Mouse (Mus musculus) testis, adult 2 months (tissue): Measurements from ENCODE around the gene Npm1.

Experiments
- CTCF ChIP-seq: fragments of 200-500 bp; IDR thresholded peaks from 2 replicates; pipeline ENCODE4 v1.5.1; 2012; ENCODE audit warnings: low read depth, mild to moderate bottlenecking, inconsistent platforms, low read length, moderate library complexity; ENCODE audit not compliant: control insufficient read depth, insufficient read depth, insufficient replicate concordance
- POLR2A ChIP-seq: fragments of 200-500 bp; IDR thresholded peaks from 2 replicates; pipeline ENCODE4 v1.6.1; 2012; ENCODE audit warnings: low read depth, mild to moderate bottlenecking, inconsistent platforms, low read length, moderate library complexity; ENCODE audit not compliant: control insufficient read depth

DNA sequence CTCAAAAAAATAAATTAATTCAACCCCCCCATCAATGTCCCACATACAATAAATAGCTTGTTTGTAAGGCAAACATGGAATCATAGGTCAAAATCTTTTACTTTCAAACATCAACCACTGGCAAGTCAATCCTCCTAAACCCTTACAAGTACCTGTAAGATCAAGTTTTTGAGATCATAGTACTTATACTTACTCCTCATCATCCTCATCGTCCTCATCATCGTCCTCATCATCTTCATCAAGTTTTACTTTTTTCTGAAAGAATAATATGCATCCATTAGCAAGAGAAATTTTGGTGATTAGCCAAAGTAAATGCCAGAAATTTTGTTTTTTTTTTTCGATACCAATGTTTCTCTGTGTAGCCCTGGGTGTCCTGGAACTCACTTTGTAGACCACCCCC, 3.3 kb downstream of the Npm1 start:
- no peak for TF ChIP-seq CTCF
- no peak for TF ChIP-seq POLR2A
